11 mouse cellular contexts compared by ENCODE assay signal in the genomic region with DNA sequence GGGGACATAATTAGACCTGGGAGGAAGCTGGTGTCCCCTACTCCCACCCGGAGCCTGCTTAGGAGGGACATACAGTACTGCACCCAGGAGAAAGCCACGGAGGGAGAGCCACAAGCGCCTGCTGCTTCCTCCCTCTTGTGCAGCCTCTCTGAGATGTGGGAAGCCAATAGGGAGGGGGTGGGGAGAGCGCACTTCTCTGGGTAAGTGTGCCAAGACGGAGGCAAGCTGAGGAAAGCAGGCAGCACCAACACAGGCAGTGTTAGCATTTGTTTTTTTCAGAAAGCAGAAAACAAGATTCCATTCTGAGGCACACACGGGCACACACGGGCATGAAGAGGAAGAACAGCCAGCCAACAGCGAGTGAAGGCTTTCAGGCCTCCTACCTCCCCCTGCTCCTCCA.
DNase-seq lines count a peak whose midpoint lies in the region; ATAC-seq lines count a peak whose summit lies in the region.
"Had no signal": no experiment of that assay in that cellular context is flagged by ENCODE, and none has a peak within 500 bp of the region (broad histone marks: within the 10 kb centered on the region; RNA-seq: fewer than 3 reads in every experiment).

No protein-coding gene starts in this region.

- no peaks in the 10 kb centered on the region for H3K36me3 ChIP-seq in lung, embryonic 16.5 days (ENCODE audit: control insufficient read depth, insufficient read depth, low read length)
- H3K36me3 ChIP-seq in embryonic facial prominence, embryonic 10.5 days (replicated peaks), result no peaks in the 10 kb centered on the region
- no peaks in the 10 kb centered on the region for H3K36me3 ChIP-seq in midbrain, embryonic 15.5 days (replicated peaks)
- H3K36me3 ChIP-seq: liver, embryonic 15.5 days had no signal

- H3K27ac ChIP-seq in lung, embryonic 16.5 days (ENCODE audit: low read length), result no peak overlapping the region
- 0 out of 2 replicates have a peak overlapping the region, but pooled peaks have one; percentile 44 for H3K27ac ChIP-seq in embryonic facial prominence, embryonic 10.5 days (replicated peaks)
- H3K27ac ChIP-seq in midbrain, embryonic 15.5 days, result 0 out of 2 replicates have a peak overlapping the region, but pooled peaks have one; percentile 34
- H3K27ac ChIP-seq: liver, embryonic 15.5 days had no signal

- 53% methylated on average over 8 of the region's 8 CpGs for WGBS in lung, embryonic 16.5 days
- WGBS in embryonic facial prominence, embryonic 10.5 days, result 71% methylated on average over 8 of the region's 8 CpGs
- 47% methylated on average over 8 of the region's 8 CpGs for WGBS in midbrain, embryonic 15.5 days

- H3K9me3 ChIP-seq in lung, embryonic 16.5 days (ENCODE audit: control insufficient read depth, low read length), result no peaks in the 10 kb centered on the region
- no peaks in the 10 kb centered on the region for H3K9me3 ChIP-seq in embryonic facial prominence, embryonic 10.5 days
- no peaks in the 10 kb centered on the region for H3K9me3 ChIP-seq in midbrain, embryonic 15.5 days
- H3K9me3 ChIP-seq: liver, embryonic 15.5 days had no signal

- no peak overlapping the region for H3K4me3 ChIP-seq in lung, embryonic 16.5 days (ENCODE audit: low read length)
- H3K4me3 ChIP-seq in embryonic facial prominence, embryonic 10.5 days, result no peak overlapping the region
- H3K4me3 ChIP-seq in midbrain, embryonic 15.5 days, result no peak overlapping the region
- H3K4me3 ChIP-seq: liver, embryonic 15.5 days had no signal

- no peaks in the 10 kb centered on the region; the same call in 1 of the 2 replicates for H3K4me1 ChIP-seq in lung, embryonic 16.5 days (replicated peaks; ENCODE audit: control insufficient read depth, insufficient read depth, low read length)
- peaks cover 45% of the 10 kb centered on the region for H3K4me1 ChIP-seq in embryonic facial prominence, embryonic 10.5 days
- peaks cover 27% of the 10 kb centered on the region for H3K4me1 ChIP-seq in midbrain, embryonic 15.5 days

- no peaks in the 10 kb centered on the region for H3K27me3 ChIP-seq in lung, embryonic 16.5 days (ENCODE audit: control insufficient read depth, insufficient read depth, low read depth, low read length)
- H3K27me3 ChIP-seq in embryonic facial prominence, embryonic 10.5 days (replicated peaks; ENCODE audit: low read depth, poor library complexity, severe bottlenecking), result no peaks in the 10 kb centered on the region
- H3K27me3 ChIP-seq in midbrain, embryonic 15.5 days (replicated peaks), result no peaks in the 10 kb centered on the region
- H3K27me3 ChIP-seq: liver, embryonic 15.5 days had no signal

- no peak overlapping the region for H3K4me2 ChIP-seq in lung, embryonic 16.5 days (ENCODE audit: low read depth, low read length)
- H3K4me2 ChIP-seq in midbrain, embryonic 15.5 days, result no peak overlapping the region
- H3K4me2 ChIP-seq: liver, embryonic 15.5 days had no signal

- ATAC-seq in lung, embryonic 16.5 days (ENCODE audit: low read depth), result 0 out of 2 replicates have a peak, but pooled peaks have one; percentile 34
- ATAC-seq in granulocyte monocyte progenitor cell, adult 5-6 weeks (replicated peaks; ENCODE audit: poor library complexity, severe bottlenecking), result peak; percentile 37
- no peak for ATAC-seq in midbrain, embryonic 15.5 days (replicated peaks)

- no peak for DNase-seq in lung, postnatal 25 days (ENCODE audit: low spot score)
- DNase-seq in embryonic facial prominence, embryonic 10.5 days (ENCODE audit: low spot score), result no peak
- DNase-seq in cerebellum, adult 11 months, result no peak
- no peak for DNase-seq in ovary, postnatal 10 days (ENCODE audit: low spot score)
- DNase-seq: gastrocnemius, postnatal 25 days; heart, postnatal 10 days; thymus, postnatal 14 days had no signal

- no peak overlapping the region for H3K9ac ChIP-seq in lung, embryonic 16.5 days (ENCODE audit: low read length)
- H3K9ac ChIP-seq in midbrain, embryonic 15.5 days, result no peak overlapping the region
- H3K9ac ChIP-seq: liver, embryonic 15.5 days had no signal
